Mouse (Mus musculus): ENCODE measurements around the gene Chid1. TPM values are rescaled to one million over a fixed set of nuclear protein-coding genes. Genes with fewer than 3 reads are reported as not detected.

Gene Chid1
- polyA plus RNA-seq, 1 experiment from 2014 or later = 15.6 TPM

- H3K9me3 ChIP-seq (ENCODE audit: low read length) = no peaks in the 10 kb centered on the region
- peak within 1 kb of the TSS; percentile 94 for H3K4me2 ChIP-seq (replicated peaks; ENCODE audit: low read depth, low read length)
- peak; percentile 89 for DNase-seq (ENCODE audit: low spot score)
- H3K27me3 ChIP-seq (replicated peaks; ENCODE audit: insufficient read depth, low read length) = no peaks in the 10 kb centered on the region
- peak within 1 kb of the TSS; percentile 98 for H3K27ac ChIP-seq (ENCODE audit: low read length)
- WGBS = under 1% methylated on average over 81 of the region's 87 CpGs
- H3K4me1 ChIP-seq (ENCODE audit: insufficient read depth, low read depth, low read length) = peaks cover 26% of the 10 kb centered on the region
- peaks cover 15% of the 10 kb centered on the region for H3K36me3 ChIP-seq (ENCODE audit: insufficient read depth, low read length)
- ATAC-seq = peak; percentile 52
- TF ChIP-seq EP300 (IDR thresholded peaks at IDR 0.05) (no peak), CTCF (IDR thresholded peaks at IDR 0.05) (0 out of 2 replicates have a peak, but pooled peaks have one; percentile 6)
- H3K4me3 ChIP-seq (ENCODE audit: low read depth, low read length) = peak within 1 kb of the TSS; percentile 68
- peak within 1 kb of the TSS; percentile 77 for H3K9ac ChIP-seq (replicated peaks; ENCODE audit: low read depth)
Observed at GRCm38 (mm10) chr7:141475011-141475804, 64.4 kb downstream of the Chid1 start, which contains the start of the genes Polr2l and Tspan4. Polr2l (minus strand) TSS chr7:141475132. Tspan4 (plus strand) TSS chr7:141475240.

- no peak for TF ChIP-seq EP300 (IDR thresholded peaks at IDR 0.05)
- TF ChIP-seq CTCF (IDR thresholded peaks at IDR 0.05) = no peak
- Histone ChIP-seq H3K9ac (replicated peaks; ENCODE audit: low read depth) (peak overlapping the region; percentile 77), H3K36me3 (ENCODE audit: insufficient read depth, low read length) (peaks cover 15% of the 10 kb centered on the region), H3K27me3 (replicated peaks; ENCODE audit: insufficient read depth, low read length) (no peaks in the 10 kb centered on the region), H3K27ac (ENCODE audit: low read length) (no peak overlapping the region), H3K4me3 (ENCODE audit: low read depth, low read length) (peak overlapping the region; percentile 68), H3K4me1 (ENCODE audit: insufficient read depth, low read depth, low read length) (peaks cover 33% of the 10 kb centered on the region), H3K4me2 (replicated peaks; ENCODE audit: low read depth, low read length) (peak overlapping the region; percentile 94), H3K9me3 (ENCODE audit: low read length) (no peaks in the 10 kb centered on the region)
- WGBS = 5% methylated on average over 5 of the region's 5 CpGs
- ATAC-seq (no peak), DNase-seq (ENCODE audit: low spot score) (no peak)
Observed at GRCm38 (mm10) chr7:141474160-141474559, 65.5 kb downstream of the Chid1 start.

GRCm38 (mm10) chr7:141472763-141473162 is 66.9 kb downstream of the Chid1 start:
- peaks cover 15% of the 10 kb centered on the region for H3K36me3 ChIP-seq (ENCODE audit: insufficient read depth, low read length)
- TF ChIP-seq CTCF (IDR thresholded peaks at IDR 0.05) (no peak), EP300 (IDR thresholded peaks at IDR 0.05) (no peak)
- no peak overlapping the region for H3K4me2 ChIP-seq (replicated peaks; ENCODE audit: low read depth, low read length)
- no peaks in the 10 kb centered on the region for H3K27me3 ChIP-seq (replicated peaks; ENCODE audit: insufficient read depth, low read length)
- H3K9me3 ChIP-seq (ENCODE audit: low read length) = no peaks in the 10 kb centered on the region
- no peak overlapping the region for H3K27ac ChIP-seq (ENCODE audit: low read length)
- H3K4me1 ChIP-seq (ENCODE audit: insufficient read depth, low read depth, low read length) = peaks cover 39% of the 10 kb centered on the region
- WGBS = 68% methylated on average over 6 of the region's 6 CpGs
- no peak overlapping the region for H3K9ac ChIP-seq (replicated peaks; ENCODE audit: low read depth)
- DNase-seq (ENCODE audit: low spot score) (no peak), ATAC-seq (no peak)
- H3K4me3 ChIP-seq (ENCODE audit: low read depth, low read length) = no peak overlapping the region

GRCm38 (mm10) chr7:141472226-141472625 is 67.4 kb downstream of the Chid1 start:
- H3K9ac ChIP-seq (replicated peaks; ENCODE audit: low read depth) = no peak overlapping the region
- peaks cover 15% of the 10 kb centered on the region for H3K36me3 ChIP-seq (ENCODE audit: insufficient read depth, low read length)
- H3K27ac ChIP-seq (ENCODE audit: low read length) = no peak overlapping the region
- H3K4me1 ChIP-seq (ENCODE audit: insufficient read depth, low read depth, low read length) = peaks cover 33% of the 10 kb centered on the region
- no peak overlapping the region for H3K4me3 ChIP-seq (ENCODE audit: low read depth, low read length)
- TF ChIP-seq EP300 (IDR thresholded peaks at IDR 0.05) (no peak), CTCF (IDR thresholded peaks at IDR 0.05) (no peak)
- no peaks in the 10 kb centered on the region for H3K9me3 ChIP-seq (ENCODE audit: low read length)
- no peaks in the 10 kb centered on the region for H3K27me3 ChIP-seq (replicated peaks; ENCODE audit: insufficient read depth, low read length)
- no peak overlapping the region for H3K4me2 ChIP-seq (replicated peaks; ENCODE audit: low read depth, low read length)
- WGBS = 83% methylated on average over 6 of the region's 6 CpGs
- ATAC-seq (no peak), DNase-seq (ENCODE audit: low spot score) (no peak)

DNA sequence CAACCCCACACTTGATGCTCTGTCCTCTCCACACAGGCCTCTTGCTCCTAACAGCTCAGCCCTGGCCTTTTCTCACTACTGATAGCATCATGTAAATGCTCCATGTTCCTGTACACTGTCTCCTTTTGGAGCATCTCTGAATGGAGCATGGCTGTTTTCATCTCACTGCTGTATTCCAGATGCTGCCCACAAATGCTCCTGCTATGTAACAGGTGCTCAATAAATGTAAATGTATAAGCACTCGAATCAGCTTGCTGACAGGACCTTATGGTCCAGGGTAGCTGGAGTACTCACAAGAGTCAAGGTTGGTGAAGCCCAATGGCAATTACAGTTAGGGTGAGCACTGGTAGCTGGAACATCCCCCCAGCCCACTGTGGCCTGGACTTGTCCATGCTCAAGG is 68.4 kb downstream of the Chid1 start:
- H3K9ac ChIP-seq (replicated peaks; ENCODE audit: low read depth) = no peak overlapping the region
- no peaks in the 10 kb centered on the region for H3K9me3 ChIP-seq (ENCODE audit: low read length)
- 91% methylated on average over 1 of the region's 1 CpGs for WGBS
- H3K4me1 ChIP-seq (ENCODE audit: insufficient read depth, low read depth, low read length) = peaks cover 39% of the 10 kb centered on the region
- H3K27me3 ChIP-seq (replicated peaks; ENCODE audit: insufficient read depth, low read length) = no peaks in the 10 kb centered on the region
- no peak overlapping the region for H3K4me3 ChIP-seq (ENCODE audit: low read depth, low read length)
- TF ChIP-seq CTCF (IDR thresholded peaks at IDR 0.05) = no peak
- TF ChIP-seq EP300 (IDR thresholded peaks at IDR 0.05) = no peak
- no peak for DNase-seq (ENCODE audit: low spot score)
- H3K4me2 ChIP-seq (replicated peaks; ENCODE audit: low read depth, low read length) = no peak overlapping the region
- ATAC-seq = no peak
- H3K27ac ChIP-seq (ENCODE audit: low read length) = no peak overlapping the region
- H3K36me3 ChIP-seq (ENCODE audit: insufficient read depth, low read length) = peaks cover 15% of the 10 kb centered on the region

DNA sequence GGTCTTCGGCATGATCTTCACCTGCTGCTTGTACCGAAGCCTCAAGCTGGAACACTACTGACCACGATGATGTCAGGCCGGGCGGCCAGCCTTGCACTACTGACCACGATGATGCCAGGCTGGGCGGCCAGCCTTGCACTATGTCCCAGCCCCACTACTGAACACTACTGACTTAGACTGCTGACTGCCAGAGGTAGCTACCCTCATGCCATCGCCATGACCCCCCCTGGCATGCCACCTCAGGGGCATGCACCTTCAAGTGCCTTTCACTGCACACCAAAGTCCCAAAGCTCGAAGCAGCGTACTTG is 69.1 kb downstream of the Chid1 start:
- ATAC-seq (no peak), DNase-seq (ENCODE audit: low spot score) (no peak)
- TF ChIP-seq CTCF (IDR thresholded peaks at IDR 0.05) (no peak), EP300 (IDR thresholded peaks at IDR 0.05) (no peak)
- no peak overlapping the region for H3K4me2 ChIP-seq (replicated peaks; ENCODE audit: low read depth, low read length)
- no peak overlapping the region for H3K9ac ChIP-seq (replicated peaks; ENCODE audit: low read depth)
- no peak overlapping the region for H3K4me3 ChIP-seq (ENCODE audit: low read depth, low read length)
- H3K27ac ChIP-seq (ENCODE audit: low read length) = no peak overlapping the region
- H3K9me3 ChIP-seq (ENCODE audit: low read length) = no peaks in the 10 kb centered on the region
- 87% methylated on average over 10 of the region's 10 CpGs for WGBS
- no peaks in the 10 kb centered on the region for H3K27me3 ChIP-seq (replicated peaks; ENCODE audit: insufficient read depth, low read length)
- peaks cover 34% of the 10 kb centered on the region for H3K4me1 ChIP-seq (ENCODE audit: insufficient read depth, low read depth, low read length)
- peaks cover 15% of the 10 kb centered on the region for H3K36me3 ChIP-seq (ENCODE audit: insufficient read depth, low read length)
